Mouse (Mus musculus): ENCODE results near the gene Adarb1. TPM values are rescaled to one million over a fixed set of nuclear protein-coding genes. Genes with fewer than 3 reads are reported as not detected.

Gene Adarb1
- total RNA-seq, 2 experiments from 2014 or later, result 113 to 117 TPM

DNA sequence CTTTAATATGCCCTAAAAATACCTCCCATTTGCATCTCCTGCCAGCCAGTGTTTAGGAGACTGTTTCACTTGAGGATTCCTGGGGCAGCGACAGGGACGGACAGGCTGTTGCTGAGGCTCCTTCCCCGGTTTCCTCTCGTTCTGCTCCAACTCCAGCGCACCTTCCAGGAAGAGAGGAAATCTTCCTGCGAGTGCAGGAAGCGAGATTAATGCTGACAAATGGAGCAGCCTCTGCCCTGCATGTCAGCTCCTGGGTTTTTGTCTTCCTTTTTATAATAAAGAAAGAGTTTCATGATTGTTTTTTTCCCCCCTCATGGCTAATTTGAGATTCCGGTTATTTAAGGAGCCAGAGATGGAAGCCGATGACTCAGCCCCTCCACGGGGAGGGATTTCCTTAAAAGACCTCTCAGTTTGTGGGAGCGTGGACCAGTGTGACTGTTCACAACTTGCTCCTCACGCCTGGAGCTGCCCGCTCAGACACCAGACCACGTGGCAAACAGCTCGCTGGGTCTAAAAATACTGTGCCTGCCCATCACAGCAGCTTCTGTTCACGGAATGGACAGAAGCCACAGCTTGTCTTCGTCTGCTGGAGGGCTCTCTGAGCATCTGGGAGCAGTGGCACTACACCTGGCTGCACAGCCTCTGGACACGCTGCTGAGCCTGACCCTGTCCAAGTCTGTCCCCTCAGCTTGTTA lies 16.5 kb upstream of the Adarb1 start:
- peak; percentile 40 to 44 for DNase-seq

DNA sequence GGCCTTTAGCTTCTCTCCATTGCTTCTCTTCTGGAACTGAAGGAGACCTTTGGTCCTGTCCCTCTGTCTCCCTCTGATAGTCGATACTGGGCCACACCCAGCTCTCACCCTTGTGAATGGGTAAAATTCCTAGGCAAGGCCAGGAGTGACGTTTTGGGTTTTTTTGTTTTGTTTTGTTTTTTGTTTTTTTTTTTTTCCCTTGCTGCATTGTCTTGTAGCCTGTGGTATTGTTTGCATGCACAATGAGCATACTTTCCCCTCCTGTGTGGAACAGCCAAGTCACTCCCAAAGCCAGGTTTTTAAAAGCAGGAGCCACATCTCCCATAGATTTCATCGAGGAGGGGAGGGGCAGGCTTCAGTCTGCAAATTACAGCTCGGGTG lies 16.0 kb upstream of the Adarb1 start:
- DNase-seq, result no peak

DNA sequence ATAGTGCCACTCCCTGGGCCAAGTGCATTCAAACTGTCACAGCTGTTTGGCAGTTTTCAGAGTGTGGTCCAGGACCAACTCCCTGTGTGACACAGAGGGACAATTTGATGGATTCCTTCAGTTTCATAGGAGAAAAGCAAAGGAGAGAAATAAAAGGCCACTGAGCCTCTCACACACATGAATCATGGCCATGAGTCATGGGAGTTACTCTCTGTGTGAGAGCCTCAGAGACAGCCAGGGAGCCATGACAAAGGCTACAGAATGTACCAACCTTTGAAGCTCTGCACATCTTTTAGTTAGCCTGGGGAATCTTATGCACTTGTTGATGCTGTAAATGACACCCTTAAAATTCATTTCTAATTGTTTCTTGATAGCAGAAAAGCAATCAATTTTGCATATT lies 12.7 kb upstream of the Adarb1 start:
- no peak for DNase-seq

DNA sequence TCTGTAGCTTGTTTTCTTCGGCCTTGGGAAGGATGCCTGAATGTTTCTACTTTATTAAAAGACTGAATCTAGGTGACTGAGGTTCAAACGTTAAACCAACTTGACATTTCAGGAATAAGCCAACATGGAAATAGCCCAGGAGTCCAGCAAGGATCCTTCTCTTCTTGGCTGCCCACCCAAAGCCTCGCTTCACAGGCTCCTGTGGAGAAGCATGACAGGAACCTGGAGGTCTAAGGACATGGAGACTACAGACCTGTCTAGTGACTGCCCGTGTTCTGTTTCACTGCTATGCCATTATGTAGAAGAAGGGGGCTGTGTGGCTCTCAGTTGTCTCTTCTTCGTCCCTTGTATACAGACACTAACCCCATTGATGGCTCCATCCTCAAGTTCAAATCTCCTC lies 11.9 kb upstream of the Adarb1 start:
- DNase-seq, result no peak

DNA sequence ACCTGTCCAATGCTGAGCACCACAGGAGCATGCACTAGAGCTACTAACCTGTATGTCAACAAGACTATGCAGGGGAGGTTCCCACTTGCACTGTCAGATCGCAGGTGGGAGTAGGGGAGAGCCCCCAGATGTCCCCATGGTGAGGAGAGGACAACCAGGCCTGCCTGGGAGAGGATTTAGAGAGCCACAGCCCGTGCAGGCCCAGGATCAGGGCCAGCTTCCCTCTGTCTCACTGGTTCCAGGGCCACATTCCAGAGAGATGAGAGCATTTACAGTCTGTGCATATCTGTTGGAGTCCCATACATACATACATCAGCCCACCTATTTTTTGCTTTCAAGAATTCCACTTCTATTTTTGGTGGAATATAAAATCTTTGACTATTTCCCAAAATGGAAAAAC lies 9.5 kb upstream of the Adarb1 start:
- DNase-seq, result no peak

DNA sequence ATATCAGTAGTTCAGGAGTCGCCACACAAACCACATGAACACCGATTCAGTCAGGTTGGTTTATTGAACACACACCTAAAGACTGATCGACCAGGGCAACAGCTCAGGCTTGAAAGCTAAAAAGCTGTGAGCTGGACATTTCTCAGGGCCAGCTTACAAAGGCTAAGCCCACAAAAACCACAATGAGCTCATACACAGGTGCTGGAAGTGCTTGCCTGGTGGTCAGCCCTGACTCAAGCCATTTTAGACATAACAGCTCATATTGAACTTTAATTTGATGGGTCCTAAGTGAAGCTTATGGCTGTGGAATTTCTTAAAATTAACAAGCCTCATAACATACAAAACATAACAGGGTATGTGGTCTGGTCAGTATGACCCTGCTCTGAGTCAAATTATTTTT lies 2.1 kb upstream of the Adarb1 start:
- DNase-seq, result no peak

DNA sequence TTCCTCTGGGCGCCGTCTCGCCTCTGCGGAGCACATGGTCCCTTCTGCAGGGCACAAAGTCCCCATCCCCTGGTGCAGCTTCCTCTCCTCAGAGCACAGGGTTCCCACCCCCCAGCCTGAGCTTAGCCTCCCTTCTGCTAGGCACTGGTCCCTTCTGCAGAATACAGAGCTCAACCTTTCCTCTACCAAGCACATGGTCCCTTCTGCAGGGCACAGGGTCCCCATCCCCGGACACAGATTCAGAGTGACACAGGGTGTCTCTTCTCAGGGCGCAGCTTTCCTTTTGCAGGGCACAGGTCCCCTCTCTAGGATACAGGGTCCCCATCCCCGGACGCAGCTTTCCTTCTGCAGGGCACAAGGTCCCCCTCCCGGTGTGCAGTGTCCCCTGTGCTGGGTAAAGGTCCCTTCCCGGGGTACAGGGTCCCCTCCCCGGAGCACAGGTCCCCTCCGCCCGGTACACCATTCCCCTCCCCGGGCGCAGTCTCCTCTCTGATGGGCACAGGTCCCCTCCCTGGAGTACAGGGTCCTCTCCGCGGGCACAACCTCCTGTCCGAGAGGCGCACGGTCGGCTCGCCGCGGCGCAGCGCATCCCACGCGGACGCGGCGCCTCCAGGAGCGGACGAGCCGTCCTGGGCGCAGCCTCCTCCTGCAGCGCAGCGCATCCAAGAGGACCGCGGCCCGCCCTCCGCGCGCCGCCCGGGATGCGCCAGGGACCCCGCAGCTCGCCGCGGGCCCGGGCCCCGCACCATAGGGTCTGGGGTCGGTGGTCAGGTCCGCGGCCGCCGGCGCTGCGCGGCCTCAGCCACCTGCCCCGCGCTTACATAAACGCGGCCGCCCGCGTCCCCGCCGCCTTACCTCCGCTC lies 599 bp downstream of the Adarb1 start:
- peak in 1 of 2 experiments; percentile 41 for DNase-seq

DNA sequence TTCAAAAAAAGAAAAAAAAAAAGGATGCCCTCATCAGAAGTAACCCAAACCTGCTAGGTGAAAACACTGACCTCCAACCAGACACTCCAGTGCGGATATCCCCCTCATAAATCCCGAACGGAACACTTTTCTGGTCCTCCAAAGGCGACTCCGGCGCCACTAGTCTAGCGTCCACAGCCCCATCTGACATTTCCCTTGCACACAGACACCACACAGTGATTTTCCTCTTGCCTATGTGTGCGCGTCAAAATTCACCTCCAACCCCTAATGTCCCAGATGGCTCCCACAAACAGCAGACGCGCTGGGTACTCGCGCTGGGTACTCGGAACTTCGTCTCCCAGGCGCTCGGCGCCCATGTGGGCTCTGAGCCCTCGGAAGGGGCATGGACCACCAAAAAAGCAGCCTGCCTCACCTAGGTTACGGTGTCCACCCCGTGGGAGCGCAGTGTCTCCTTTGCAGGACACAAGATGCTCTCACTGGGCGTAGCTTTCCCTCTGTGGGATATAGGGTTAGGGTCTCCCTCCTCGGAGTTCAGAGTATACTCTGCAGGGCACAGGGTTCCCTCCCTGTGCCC lies 1.3 kb downstream of the Adarb1 start:
- no peak for DNase-seq

DNA sequence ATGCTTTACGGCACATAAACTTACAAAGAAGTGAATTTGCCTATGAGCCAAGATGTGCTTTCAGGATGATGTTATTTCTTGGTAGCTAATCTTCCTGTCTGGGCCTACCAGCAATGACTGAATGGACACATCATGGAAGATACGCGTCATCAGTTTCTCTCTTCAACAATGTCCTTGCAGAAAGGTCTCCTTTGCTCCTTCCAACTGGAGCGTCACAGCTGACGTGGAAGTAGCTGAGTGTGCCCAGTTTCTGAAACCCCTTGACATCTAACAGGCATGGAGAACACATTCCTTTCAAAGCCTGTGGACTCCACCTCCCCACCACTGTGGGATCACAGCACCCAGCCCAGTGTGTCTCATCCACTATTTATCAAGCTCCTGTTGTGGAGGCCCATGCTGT lies 2.2 kb downstream of the Adarb1 start:
- DNase-seq, result no peak

DNA sequence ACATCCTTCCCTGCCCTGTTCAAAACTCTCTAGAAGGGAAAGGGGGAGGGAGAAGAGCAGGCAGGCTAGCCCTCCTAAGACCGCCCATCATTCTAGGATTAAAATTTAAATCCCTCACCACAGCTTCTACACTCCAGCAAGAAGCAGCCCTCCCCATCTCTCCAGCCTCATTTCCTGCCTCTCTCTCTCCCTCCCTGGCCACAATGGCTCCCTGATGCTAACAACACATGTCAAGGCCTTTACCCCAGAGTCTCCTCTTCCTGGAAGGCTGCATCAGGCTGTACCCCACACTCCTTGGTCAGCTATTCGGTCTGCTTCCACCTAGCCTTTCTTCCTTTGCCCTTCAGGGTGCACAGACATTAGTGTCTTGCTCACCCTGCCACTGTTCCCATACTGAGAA lies 4.3 kb downstream of the Adarb1 start:
- DNase-seq, result no peak

DNA sequence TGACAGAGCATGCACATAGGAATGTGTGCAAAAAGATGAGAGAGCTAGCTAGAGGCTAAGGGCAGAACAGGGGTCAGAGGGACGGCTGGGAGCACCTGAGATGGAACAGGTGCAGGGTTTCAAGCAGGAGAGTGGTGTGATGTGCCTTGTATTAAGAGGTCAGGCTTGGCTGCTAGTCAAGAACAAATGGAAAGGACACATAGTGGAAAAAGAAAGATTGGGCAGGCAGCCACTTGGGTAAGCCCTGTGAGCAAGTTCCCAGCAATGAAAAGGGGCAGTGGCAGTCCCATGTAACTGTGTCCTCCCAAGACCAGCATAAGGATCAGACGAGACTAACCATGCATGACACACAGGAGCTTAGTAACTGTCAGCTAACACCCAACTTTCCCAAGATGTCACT lies 8.9 kb downstream of the Adarb1 start:
- no peak for DNase-seq

DNA sequence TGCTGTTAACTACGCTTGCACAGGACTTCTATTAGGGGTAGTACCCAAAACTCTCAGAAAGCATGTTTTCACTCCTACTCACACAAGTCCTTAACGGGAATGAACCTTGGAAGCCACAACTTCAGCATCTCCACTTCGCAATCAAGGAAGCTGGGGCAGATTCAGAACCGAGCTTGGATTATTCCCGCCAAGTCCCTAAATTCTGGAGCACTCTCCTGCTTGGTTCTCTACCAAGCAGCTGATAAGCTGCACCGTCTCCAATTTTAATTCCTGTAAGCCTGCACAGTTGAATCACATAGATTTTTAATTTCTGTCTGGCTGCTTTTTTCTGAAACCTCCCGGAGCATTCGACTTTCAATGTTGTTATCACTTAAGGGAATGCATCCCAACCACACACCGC lies 9.8 kb downstream of the Adarb1 start:
- no peak for DNase-seq

DNA sequence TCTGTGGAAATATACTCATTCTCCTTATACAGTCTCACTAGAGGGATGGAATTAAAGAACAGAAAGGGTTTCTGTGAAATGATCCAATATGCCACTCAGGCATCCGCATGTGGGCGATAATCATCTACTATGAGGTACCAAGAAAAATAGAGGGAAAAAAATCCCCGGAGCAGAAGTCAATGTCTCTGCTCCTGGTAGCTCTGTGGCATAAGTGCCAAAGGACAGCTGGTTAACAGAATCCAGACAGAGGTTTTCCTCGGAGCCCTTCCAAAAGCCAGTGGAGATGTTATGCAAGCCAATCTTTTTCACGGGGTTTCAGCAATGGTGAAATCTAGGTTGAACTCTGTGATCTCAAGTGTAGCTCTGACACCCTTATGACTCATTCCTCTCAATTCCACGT lies 11.6 kb downstream of the Adarb1 start:
- DNase-seq, result no peak

DNA sequence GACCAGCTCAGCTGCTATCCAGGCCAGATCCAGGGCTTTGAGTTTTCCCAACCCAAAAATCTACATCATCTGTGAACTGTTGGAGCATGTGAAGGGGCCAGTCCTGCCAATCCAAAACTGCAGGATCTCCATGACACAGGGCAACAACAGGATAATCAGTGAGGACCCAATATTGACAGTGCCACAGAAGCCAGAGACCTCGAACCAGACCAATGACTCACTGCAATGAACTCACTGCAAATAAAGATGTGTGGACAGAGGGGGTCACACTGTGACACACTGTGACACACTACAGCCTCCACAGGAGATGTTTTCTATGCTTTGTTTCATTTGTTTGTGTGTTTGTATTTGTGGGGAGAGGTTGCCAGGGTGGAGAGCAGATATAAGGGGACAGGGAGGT lies 15.6 kb downstream of the Adarb1 start:
- DNase-seq, result no peak

DNA sequence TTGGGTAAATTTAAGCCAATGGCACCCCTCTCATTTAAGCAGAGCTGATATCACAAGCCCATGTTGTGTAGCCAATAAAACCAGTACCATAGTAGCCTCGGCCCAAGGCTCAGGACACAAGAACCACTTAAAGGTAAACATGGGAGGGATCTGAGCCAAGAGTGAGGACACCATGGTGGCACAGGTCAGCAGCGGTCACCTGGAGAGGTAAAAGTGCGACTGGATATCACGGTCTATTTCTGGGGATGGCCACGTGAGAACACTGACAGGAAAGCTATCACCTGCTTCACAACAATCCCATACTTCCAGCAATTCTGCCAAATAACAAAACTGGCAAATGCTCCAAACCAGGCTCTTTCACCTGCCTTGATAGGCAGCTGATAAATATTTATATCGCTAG lies 17.0 kb downstream of the Adarb1 start:
- DNase-seq, result no peak

DNA sequence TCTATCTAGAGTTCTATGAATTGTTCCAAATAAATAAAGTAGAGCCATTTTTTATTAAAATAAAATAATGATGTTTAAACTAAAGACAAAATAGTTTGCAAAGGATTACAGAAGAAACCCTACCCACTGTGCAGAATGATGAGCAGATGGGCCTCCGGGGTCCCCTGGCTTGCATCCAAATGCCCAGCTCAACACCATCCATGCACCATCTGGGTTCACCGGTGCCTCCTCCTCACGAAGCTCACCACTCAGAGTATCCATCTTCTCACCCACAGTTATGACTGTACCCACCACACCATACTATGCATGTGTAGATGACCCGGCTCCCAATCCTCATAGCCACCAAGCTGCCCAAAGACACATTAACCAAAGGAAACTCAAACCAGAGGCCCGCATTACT lies 18.1 kb downstream of the Adarb1 start:
- DNase-seq, result no peak

DNA sequence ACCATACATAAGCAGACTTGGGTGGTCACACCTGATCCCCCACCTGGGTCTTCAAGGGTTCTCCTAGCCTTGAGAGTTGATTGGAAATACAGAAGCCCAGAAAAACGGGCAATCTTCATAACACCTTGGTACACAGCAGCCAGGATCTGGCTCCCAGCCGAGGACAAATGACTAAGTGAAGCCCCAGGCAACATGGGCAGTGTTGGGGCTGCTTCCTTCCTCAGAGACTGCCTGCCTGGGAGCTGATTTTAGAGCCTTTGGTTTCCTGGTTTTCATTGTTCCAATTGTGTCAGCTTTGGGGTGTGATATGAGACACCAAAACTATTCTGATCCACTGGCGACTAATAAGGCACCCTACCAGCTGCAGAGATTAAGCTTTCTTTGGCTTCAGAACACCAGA lies 20.0 kb downstream of the Adarb1 start:
- DNase-seq, result no peak

DNA sequence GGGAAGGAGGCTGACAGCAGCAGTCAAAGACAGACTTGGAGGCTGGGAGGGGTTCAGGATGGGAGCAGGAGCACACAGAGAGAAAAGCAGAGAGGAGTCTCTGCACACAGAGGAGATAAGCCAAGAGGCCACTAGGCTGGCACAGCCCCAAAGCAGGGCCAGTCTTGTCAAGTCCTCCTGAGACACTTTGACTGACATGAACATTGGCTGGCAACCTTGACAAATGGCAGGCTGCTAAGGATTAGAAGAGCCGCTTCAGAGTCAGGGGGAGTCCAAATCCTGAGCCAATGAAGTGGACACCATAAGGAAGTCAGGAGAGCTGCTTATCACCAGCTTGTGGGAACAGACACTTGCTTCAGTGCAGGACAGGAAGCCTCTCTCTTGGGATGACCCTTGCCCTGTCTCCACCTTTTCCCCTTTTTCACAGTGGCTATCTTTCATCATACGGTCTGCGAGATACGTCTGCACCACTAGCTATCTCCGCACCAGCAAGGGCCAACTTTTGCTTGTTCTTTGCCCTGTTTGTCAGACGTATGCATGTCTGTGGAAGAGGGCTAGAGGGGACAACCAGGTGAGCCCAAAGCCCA lies 20.9 kb downstream of the Adarb1 start:
- no peak for DNase-seq

DNA sequence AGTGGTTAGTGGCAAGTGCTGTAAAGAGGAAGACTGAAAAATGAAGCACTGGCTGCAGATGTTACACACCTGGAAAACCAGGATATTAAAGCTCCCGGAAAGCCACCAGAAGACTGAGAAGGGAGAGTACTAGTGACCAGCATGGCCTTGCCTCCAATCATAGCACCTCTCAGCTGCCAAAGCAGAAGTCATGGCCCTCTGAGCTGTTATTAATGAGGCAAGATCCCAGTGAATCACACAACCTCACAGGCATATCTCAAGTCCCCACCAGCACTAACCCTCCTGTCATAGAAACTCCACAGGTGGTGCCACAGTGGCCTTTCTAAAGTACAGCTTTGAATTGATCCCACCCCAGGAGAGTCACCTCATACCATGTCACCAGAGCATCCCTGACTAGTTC lies 22.1 kb downstream of the Adarb1 start:
- no peak for DNase-seq

DNA sequence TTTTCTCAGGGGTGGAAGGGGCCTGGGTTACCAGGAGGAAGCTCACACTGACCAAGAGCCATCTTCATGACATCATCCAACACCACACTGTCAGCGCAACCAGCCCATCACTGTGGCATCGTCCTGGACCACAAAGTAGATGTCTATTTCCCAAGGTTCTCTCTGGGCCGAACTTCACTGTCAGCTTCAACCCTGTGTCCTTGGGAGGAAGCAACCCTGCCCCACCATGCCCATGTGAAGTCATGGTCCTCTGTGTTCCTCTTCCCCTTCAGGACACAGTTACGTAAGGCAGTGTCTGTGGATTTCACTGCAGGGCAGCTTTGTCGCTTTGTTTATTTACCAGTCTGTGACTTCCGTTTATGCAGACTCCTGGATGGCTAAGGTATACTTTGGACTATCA lies 27.0 kb downstream of the Adarb1 start:
- DNase-seq, result no peak

DNA sequence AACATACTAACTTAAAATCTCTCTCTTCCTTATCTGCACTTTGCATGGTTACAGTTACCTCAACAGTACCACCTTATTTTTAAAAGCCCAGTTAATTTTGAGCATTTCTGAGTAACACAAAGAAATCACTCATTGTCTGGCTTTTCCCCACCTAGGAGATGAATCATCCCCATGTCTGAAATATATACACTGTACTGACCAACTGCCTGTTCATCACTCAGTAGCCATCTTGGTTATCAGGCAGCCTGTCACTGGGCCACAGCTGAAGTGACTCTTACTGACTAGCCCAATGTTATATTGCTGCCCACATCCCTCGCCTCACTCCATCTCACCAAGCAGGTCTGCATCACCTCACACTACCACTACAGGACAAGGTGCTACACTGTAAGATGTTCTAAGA lies 30.5 kb downstream of the Adarb1 start:
- DNase-seq, result no peak

DNA sequence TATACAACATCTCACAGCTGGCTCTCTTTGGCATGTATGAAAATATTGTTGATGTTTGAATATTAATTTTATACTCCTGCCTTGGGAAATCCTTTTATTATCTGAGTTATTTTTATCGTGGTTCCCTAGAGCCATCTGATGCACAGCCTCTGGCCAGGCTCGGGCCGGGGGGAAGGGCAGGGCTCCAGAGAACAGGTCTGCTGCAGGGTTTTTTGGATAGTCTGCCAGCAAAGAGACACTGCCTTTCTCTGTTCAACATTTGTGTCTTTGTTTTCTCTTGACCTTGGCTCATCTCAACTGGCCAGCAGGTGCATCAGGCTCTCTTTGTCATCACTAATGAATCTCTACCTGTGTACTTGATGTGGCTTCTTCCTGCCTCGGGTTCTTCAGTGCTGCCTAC lies 32.3 kb downstream of the Adarb1 start:
- no peak for DNase-seq

DNA sequence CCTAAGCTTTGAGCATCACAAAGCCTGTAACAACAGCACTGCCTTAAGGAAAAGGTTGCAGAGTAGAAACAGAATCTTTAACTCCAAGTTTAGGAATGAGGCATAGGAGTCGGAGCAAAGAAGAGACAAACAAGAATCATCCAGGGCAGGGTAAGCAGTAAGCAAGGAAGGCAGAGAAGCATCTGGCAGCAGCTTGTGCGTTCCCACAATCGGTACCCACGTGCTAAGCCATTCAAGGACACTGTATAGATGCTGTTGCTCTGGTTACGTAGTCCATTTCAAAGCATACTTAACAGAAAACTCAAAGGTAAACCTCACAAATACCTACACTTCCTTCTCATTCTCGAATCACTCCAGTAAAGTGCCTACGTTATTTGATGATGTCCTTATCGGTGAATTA lies 35.0 kb downstream of the Adarb1 start:
- DNase-seq, result no peak

DNA sequence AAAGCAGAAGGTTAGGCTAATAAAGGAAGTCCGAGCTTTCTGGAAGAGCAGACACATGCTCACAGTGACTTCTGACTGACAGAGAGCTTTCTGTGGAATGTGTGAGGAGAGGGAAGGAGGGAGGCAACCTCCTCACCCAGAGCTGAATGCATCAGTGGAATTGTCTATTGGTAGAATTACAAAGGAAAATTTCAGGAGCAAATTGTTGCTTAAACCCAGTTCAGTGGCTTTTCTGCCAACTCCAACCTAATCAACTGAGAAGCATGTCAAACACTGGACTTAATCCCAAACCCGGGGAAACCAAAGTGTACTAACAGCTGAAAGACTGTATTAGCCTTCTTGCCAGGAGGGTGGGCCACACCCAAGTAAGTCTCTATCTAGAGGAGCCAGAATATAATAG lies 36.9 kb downstream of the Adarb1 start:
- no peak for DNase-seq
